Mouse (Mus musculus) heart, embryonic 16.5 days (tissue): Measurements from ENCODE around the gene A730049H05Rik. TPM values are rescaled to one million over a fixed set of nuclear protein-coding genes. Genes with fewer than 3 reads are reported as not detected.

Experiments used
- ATAC-seq: fragments of 200-750 bp; cut with Nextera tagmentation; replicated peaks from 2 replicates; pipeline ENCODE4 v1.8.0; 2017; ENCODE audit warnings: moderate number of reproducible peaks; ENCODE audit not compliant: insufficient read depth, low FRiP score; ENCODE audit errors: extremely low read depth
- H3K27ac ChIP-seq: fragments of 300-500 bp; sonication (generic); 2 replicates; pipeline ENCODE4 v1.5.1; 2014; ENCODE audit warnings: mild to moderate bottlenecking, low read length, control low read depth, moderate library complexity
- H3K27me3 ChIP-seq: fragments of 300-500 bp; sonication (generic); 2 replicates; pipeline ENCODE4 v1.6.1; 2014; ENCODE audit warnings: low read length, mixed read lengths; ENCODE audit not compliant: control insufficient read depth, insufficient read depth
- H3K36me3 ChIP-seq: fragments of 300-500 bp; sonication (generic); 2 replicates; pipeline ENCODE4 v1.6.1; 2014; ENCODE audit not compliant: control insufficient read depth, insufficient read depth
- H3K4me1 ChIP-seq: fragments of 300-500 bp; sonication (generic); 2 replicates; pipeline ENCODE4 v1.6.1; 2014; ENCODE audit warnings: low read length, mixed read lengths; ENCODE audit not compliant: control insufficient read depth, insufficient read depth
- H3K4me2 ChIP-seq: fragments of 300-500 bp; sonication (generic); 2 replicates; pipeline ENCODE4 v1.6.1; 2014; ENCODE audit warnings: low read depth, mild to moderate bottlenecking, control low read depth, low read length
- H3K4me3 ChIP-seq: fragments of 300-500 bp; sonication (generic); 2 replicates; pipeline ENCODE4 v1.5.1; 2014; ENCODE audit warnings: mild to moderate bottlenecking, control low read depth, low read length
- H3K9ac ChIP-seq: fragments of 300-500 bp; sonication (generic); 2 replicates; pipeline ENCODE4 v1.6.1; 2014; ENCODE audit warnings: low read length, control low read depth
- H3K9me3 ChIP-seq: fragments of 300-500 bp; sonication (generic); replicated peaks from 2 replicates; pipeline ENCODE4 v1.6.1; 2016; ENCODE audit warnings: low read length; ENCODE audit not compliant: control insufficient read depth
- WGBS: fragments of 180-500 bp; shearing (Covaris S2); extraction: QIAGEN DNeasy Blood & Tissue Kit; methylation state at CpG from one replicate; pipeline ENCODE4 v1.1.7; 2014; 5-methylcytosine and 5-hydroxymethylcytosine counted together
- polyA plus RNA-seq: library from polyadenylated mRNA; unstranded; fragments of >200 nt; fragmentation: Nextera tagmentation; extraction: Ambion mirVana; gene quantifications from 2 replicates; pipeline ENCODE4 v1.2.1, GENCODE M21; 2015

The A730049H05Rik gene
- polyA plus RNA-seq, 1 experiment from 2014 or later: 2.5 TPM

DNA sequence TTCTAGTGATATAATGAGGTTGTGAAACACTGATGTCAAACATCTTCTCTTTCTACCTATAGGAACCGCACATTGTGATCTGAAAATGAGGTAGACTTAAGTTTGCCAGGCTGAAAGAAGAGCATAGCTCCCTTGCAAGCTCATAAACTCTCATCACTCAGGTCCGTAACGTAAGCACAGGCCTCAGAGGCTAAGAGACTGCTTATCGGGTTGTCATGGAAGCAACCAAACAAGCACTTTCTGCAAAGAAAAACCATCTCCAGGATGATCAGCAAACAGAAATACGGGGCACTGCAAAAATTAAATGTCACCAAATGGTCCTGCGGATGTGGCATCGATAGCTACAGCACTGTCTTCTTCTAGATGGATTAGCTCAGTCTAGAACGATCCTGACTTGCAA, 29.6 kb downstream of the A730049H05Rik start:
- Histone ChIP-seq H3K27ac (peak overlapping the region; percentile 61), H3K4me3 (no peak overlapping the region), H3K9ac (no peak overlapping the region), H3K36me3 (peaks cover 9% of the 10 kb centered on the region; the same call in 1 of the 2 replicates), H3K27me3 (no peaks in the 10 kb centered on the region), H3K9me3 (no peaks in the 10 kb centered on the region), H3K4me1 (peaks cover 23% of the 10 kb centered on the region), H3K4me2 (no peak overlapping the region)
- WGBS: 53% methylated on average over 8 of the region's 8 CpGs
- ATAC-seq: no peak

DNA sequence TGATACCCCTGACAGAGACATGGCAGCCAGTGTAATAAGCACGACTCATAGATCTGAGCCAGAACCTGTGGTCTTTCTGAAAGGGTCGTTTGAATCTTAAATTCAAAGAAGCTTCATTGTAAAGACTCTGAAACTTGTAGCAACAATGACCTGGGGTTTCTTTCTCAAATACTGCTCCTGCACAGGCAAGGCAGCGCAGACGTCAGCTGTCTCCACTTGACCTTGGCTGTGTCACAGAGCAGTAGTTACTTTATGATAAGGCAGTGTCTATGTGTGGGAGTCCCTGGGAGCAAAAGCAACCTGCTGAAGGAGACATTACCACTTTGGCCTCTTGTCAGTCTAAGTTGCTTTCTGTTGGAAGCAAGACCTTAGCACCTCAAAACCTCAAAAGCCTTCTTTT, 30.3 kb downstream of the A730049H05Rik start:
- WGBS: 39% methylated on average over 4 of the region's 4 CpGs
- peak overlapping the region; percentile 70 for H3K27ac ChIP-seq
- no peaks in the 10 kb centered on the region for H3K9me3 ChIP-seq

DNA sequence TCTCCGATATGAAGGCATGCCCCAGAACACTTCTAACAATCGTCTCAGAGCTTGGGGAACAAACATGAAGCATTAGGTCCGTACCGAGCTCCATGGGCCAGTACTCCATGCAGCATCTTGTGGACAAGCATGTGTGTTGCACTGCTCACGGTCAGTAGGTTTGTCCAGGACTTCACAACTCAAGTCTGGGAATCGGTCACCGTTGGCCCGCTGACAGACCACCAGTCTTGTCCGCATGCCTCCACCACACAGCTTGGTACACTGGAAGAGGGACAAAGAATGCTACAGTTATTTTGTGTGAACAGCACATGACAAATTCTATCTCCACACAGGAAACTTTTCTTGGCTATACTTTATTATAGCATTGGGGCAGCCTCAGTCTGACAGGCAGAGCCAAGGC, 32.9 kb downstream of the A730049H05Rik start:
- Histone ChIP-seq H3K4me2 (no peak overlapping the region), H3K9ac (no peak overlapping the region), H3K4me1 (peaks cover 28% of the 10 kb centered on the region), H3K4me3 (no peak overlapping the region), H3K27ac (peak overlapping the region; percentile 82), H3K9me3 (no peaks in the 10 kb centered on the region), H3K27me3 (no peaks in the 10 kb centered on the region), H3K36me3 (peaks cover 9% of the 10 kb centered on the region; the same call in 1 of the 2 replicates)
- WGBS: 73% methylated on average over 9 of the region's 9 CpGs
- ATAC-seq: no peak

More for the DNA sequence above, 30.3 kb downstream of the A730049H05Rik start:
- H3K4me3 ChIP-seq: no peak overlapping the region
- H3K4me2 ChIP-seq: no peak overlapping the region
- peaks cover 28% of the 10 kb centered on the region for H3K4me1 ChIP-seq
- peaks cover 9% of the 10 kb centered on the region; the same call in 1 of the 2 replicates for H3K36me3 ChIP-seq
- ATAC-seq: no peak
- no peak overlapping the region for H3K9ac ChIP-seq
- no peaks in the 10 kb centered on the region for H3K27me3 ChIP-seq

DNA sequence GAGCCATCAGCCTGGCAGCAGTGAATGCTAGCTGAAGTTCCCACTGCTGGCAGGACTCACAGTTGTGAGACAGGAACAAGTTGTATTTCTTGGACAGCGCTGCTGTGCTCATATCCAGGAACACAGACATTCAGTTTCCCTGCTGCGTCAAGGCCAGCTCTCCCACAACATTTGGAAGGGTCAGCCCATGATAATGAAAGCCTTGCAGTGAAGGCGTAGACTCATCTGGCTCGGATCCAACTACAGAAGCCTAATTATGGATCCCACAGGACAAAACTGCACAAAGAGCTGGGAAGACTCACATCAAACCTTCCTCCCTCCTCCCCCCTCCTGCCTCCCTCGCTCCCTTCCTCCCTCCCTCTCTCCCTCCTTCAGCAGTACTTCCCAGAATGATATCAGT, 34.0 kb downstream of the A730049H05Rik start:
- WGBS: 15% methylated on average over 5 of the region's 5 CpGs

DNA sequence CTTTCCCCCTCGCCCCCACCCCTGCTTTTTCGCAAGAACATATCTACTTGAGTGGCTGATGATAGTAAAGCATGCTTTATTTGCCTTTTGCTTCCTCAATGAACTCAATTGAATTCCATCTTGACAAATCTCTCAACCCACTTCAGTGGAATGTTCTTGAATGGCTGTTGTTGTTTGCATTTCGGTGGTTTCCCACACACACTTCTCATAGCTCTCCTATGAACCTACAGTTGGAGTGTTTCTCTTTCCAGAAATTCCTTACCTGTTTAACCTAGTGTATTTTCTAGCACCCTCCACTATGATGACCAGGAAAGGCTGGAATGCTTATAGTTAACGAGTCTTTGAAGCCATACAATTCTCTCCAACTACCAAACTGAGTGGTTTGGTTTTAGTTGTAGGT, 38.6 kb downstream of the A730049H05Rik start:
- 62% methylated on average over 4 of the region's 4 CpGs for WGBS
- H3K27me3 ChIP-seq: no peaks in the 10 kb centered on the region
- H3K4me2 ChIP-seq: no peak overlapping the region
- H3K4me3 ChIP-seq: no peak overlapping the region
- no peak for ATAC-seq
- no peak overlapping the region for H3K27ac ChIP-seq
- H3K36me3 ChIP-seq: peaks cover 18% of the 10 kb centered on the region; the same call in 1 of the 2 replicates
- H3K9me3 ChIP-seq: no peaks in the 10 kb centered on the region
- H3K4me1 ChIP-seq: peaks cover 20% of the 10 kb centered on the region
- H3K9ac ChIP-seq: no peak overlapping the region

More for the DNA sequence above, 34.0 kb downstream of the A730049H05Rik start:
- peak overlapping the region; percentile 21; the same call in 1 of the 2 replicates for H3K9ac ChIP-seq
- H3K4me1 ChIP-seq: peaks cover 33% of the 10 kb centered on the region
- H3K27ac ChIP-seq: peak overlapping the region; percentile 89
- no peaks in the 10 kb centered on the region for H3K9me3 ChIP-seq
- no peaks in the 10 kb centered on the region for H3K27me3 ChIP-seq
- peak; percentile 91 for ATAC-seq
- H3K4me2 ChIP-seq: peak overlapping the region; percentile 14; the same call in 1 of the 2 replicates
- H3K36me3 ChIP-seq: peaks cover 6% of the 10 kb centered on the region; the same call in 1 of the 2 replicates
- H3K4me3 ChIP-seq: no peak overlapping the region

DNA sequence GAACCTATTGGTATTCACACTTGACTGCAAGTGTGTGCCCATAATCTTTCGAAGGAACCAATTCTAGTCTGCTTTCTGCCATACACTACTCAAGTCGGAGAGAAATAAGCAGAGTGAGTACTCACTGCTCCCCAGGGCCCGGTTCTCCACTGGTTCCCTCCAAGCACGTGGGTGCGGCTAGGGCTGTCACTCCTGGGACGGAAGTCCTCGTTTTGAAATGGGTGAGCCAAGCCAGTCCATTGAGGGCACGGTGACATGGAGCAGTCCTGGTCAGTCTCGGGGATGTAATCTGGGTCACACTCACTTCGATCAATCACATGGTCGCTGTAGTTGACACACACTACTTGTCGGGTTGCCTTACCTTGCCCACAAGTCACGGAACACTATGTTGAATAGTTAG, 41.5 kb downstream of the A730049H05Rik start:
- Histone ChIP-seq H3K27ac (no peak overlapping the region), H3K9ac (no peak overlapping the region), H3K36me3 (peaks cover 19% of the 10 kb centered on the region; the same call in 1 of the 2 replicates), H3K27me3 (no peaks in the 10 kb centered on the region), H3K4me2 (no peak overlapping the region), H3K4me1 (peaks cover 24% of the 10 kb centered on the region), H3K9me3 (no peaks in the 10 kb centered on the region), H3K4me3 (no peak overlapping the region)
- WGBS: 87% methylated on average over 13 of the region's 13 CpGs
- no peak for ATAC-seq

DNA sequence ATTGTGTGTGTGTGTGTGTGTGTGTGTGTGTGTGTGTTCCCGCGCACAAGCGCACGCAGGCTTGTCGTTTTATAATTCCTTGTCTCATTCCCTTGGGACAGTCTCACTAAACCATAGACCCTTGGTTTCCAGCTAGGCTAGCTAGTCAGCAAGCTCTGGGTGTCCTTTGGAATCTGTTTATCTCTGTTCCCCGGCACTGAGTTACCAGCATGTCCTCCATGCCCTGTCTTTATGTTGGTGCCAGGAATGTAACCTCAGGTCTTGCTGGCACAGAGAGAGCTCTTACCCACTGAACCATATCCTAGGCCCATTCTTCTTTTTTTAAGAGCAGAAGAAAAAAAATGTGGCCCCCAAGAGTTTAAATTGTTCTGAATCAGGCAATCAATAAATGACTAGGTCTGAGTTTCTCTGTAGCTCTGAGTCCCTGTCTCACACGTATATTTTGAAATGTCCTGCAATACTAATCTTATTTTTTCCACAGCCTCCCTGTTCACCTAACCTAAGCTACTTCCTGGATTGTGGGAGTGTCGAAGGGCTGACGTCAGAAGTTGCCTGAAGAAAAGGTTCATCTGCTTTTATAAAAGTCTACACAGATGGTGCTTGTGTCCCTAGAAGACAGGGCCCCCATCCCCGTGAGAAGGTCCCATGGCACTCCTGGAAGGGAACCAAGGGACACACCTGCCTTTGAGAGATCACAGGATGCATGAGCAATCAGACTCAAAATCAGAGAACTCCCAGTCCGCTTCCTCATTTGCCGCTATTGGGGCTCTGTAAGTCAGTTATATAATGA, 42.6 kb downstream of the A730049H05Rik start:
- Histone ChIP-seq H3K36me3 (peaks cover 19% of the 10 kb centered on the region; the same call in 1 of the 2 replicates), H3K9ac (no peak overlapping the region), H3K4me1 (peaks cover 24% of the 10 kb centered on the region), H3K27ac (0 out of 2 replicates have a peak overlapping the region, but pooled peaks have one; percentile 8), H3K4me3 (no peak overlapping the region), H3K4me2 (no peak overlapping the region), H3K9me3 (no peaks in the 10 kb centered on the region), H3K27me3 (no peaks in the 10 kb centered on the region)
- WGBS: 75% methylated on average over 12 of the region's 12 CpGs
- ATAC-seq: no peak

DNA sequence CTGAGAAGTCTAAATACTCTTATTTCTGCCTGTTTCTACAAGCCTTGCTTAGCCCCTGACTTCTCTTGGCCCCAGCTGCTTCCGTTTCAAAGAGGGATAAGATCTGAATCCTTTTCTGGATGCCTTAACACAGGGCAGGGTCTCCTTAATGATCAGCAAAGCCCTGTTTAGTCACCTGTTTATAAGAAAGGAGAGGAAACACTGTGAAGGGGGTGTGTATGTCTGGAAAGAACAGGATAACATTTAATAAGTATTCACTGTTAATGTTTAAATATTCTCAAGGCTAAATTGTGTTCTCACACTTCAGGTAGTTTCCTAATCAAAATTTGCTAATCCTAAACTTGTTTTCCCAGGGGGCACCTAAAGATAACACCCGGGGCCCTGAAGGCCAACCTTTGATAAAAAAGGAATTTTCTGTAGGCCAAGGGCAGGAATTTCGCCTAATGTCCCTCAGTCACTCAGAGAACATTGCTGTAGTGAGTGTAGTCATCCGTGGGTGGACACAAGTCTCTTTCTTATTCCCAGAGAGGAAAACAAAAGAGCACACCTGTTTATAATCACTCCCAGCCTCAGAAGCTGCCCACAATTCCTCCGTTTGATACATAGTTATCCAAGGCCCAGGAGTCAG, 44.1 kb downstream of the A730049H05Rik start:
- ATAC-seq: no peak
- Histone ChIP-seq H3K4me3 (no peak overlapping the region), H3K9ac (no peak overlapping the region), H3K27me3 (no peaks in the 10 kb centered on the region), H3K4me2 (no peak overlapping the region), H3K4me1 (peaks cover 17% of the 10 kb centered on the region), H3K27ac (peak overlapping the region; percentile 48; the same call in 1 of the 2 replicates), H3K9me3 (no peaks in the 10 kb centered on the region), H3K36me3 (peaks cover 19% of the 10 kb centered on the region; the same call in 1 of the 2 replicates)
- 37% methylated on average over 5 of the region's 5 CpGs for WGBS

DNA sequence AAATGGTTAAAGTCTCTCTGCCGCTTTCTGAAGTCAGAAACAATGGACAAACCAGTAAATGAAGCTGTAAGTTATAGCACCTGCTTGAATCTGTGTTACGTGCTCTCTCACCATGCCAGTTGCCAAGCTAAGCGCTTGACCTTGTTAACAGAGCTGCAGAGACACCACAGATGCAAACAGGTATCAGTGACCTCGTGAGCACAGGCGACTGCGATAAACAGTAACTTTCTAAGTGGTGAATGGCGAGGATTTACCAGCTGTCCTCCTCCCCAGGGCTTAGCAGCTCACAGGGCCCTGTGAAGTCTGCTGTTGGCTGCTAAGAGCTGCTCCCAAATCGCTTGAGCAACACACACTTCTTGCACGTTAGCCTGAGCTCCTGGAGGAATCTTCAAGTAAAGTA, 46.3 kb downstream of the A730049H05Rik start:
- 0 out of 2 replicates have a peak overlapping the region, but pooled peaks have one; percentile 1 for H3K9ac ChIP-seq
- WGBS: 45% methylated on average over 9 of the region's 9 CpGs
- H3K27me3 ChIP-seq: no peaks in the 10 kb centered on the region
- no peak overlapping the region for H3K4me3 ChIP-seq
- ATAC-seq: peak; percentile 75
- no peaks in the 10 kb centered on the region for H3K9me3 ChIP-seq
- peaks cover 17% of the 10 kb centered on the region for H3K4me1 ChIP-seq
- H3K27ac ChIP-seq: peak overlapping the region; percentile 70
- no peak overlapping the region for H3K4me2 ChIP-seq
- H3K36me3 ChIP-seq: peaks cover 16% of the 10 kb centered on the region; the same call in 1 of the 2 replicates
